Mouse (Mus musculus) lung, embryonic 14.5 days (tissue): Measurements from ENCODE around the gene Ciita. TPM values are rescaled to one million over a fixed set of nuclear protein-coding genes. Genes with fewer than 3 reads are reported as not detected.

Source experiments
- ATAC-seq: fragments of 200-750 bp; cut with Nextera tagmentation; 2 replicates; pipeline ENCODE4 v1.8.0; 2017; ENCODE audit warnings: mild to moderate bottlenecking, moderate TSS enrichment, moderate library complexity; ENCODE audit not compliant: insufficient read depth
- DNase-seq: peaks from one replicate; pipeline ENCODE4 v3.0.0-alpha.2; 2015
- H3K27ac ChIP-seq: fragments of 300-500 bp; sonication (generic); 2 replicates; pipeline ENCODE4 v1.5.1; 2014; ENCODE audit warnings: low read depth, mild to moderate bottlenecking, moderate library complexity
- H3K27me3 ChIP-seq: fragments of 300-500 bp; sonication (generic); 2 replicates; pipeline ENCODE4 v1.6.1; 2014; ENCODE audit warnings: low read length, control low read depth; ENCODE audit not compliant: insufficient read depth
- H3K36me3 ChIP-seq: fragments of 300-500 bp; sonication (generic); 2 replicates; pipeline ENCODE4 v1.6.1; 2014; ENCODE audit warnings: control low read depth; ENCODE audit not compliant: insufficient read depth
- H3K4me1 ChIP-seq: fragments of 300-500 bp; sonication (generic); 2 replicates; pipeline ENCODE4 v1.6.1; 2014; ENCODE audit warnings: antibody characterized with exemption, control low read depth; ENCODE audit not compliant: insufficient read depth
- H3K4me2 ChIP-seq: fragments of 300-500 bp; sonication (generic); 2 replicates; pipeline ENCODE4 v1.6.1; 2014; ENCODE audit warnings: mild to moderate bottlenecking
- H3K4me3 ChIP-seq: fragments of 300-500 bp; sonication (generic); 2 replicates; pipeline ENCODE4 v1.5.1; 2014; ENCODE audit warnings: low read depth, low read length
- H3K9ac ChIP-seq: fragments of 300-500 bp; sonication (generic); 2 replicates; pipeline ENCODE4 v1.6.1; 2014
- H3K9me3 ChIP-seq: fragments of 300-500 bp; sonication (generic); 2 replicates; pipeline ENCODE4 v1.6.1; 2016; ENCODE audit warnings: low read depth, low read length, control low read depth
- CTCF ChIP-seq: IDR thresholded peaks from 2 replicates; pipeline ENCODE4 v1.5.1; 2016; ENCODE audit warnings: antibody characterized with exemption, low read depth
- WGBS: fragments of 180-500 bp; shearing (Covaris S2); extraction: QIAGEN DNeasy Blood & Tissue Kit; methylation state at CpG from one replicate; pipeline ENCODE4 v1.1.7; 2014; 5-methylcytosine and 5-hydroxymethylcytosine counted together
- polyA plus RNA-seq: library from polyadenylated mRNA; unstranded; fragments of >200 nt; fragmentation: Nextera tagmentation; extraction: Ambion mirVana; gene quantifications from 2 replicates; pipeline ENCODE4 v1.2.1, GENCODE M21; 2014

The Ciita gene
- polyA plus RNA-seq, 1 experiment from 2014 or later, result 0.25 TPM

- Histone ChIP-seq H3K27me3 (no peaks in the 10 kb centered on the region), H3K4me1 (no peaks in the 10 kb centered on the region), H3K36me3 (no peaks in the 10 kb centered on the region), H3K9me3 (no peaks in the 10 kb centered on the region), H3K27ac (no peak overlapping the region), H3K4me3 (no peak overlapping the region), H3K4me2 (no peak overlapping the region), H3K9ac (no peak overlapping the region)
- ATAC-seq (no peak), DNase-seq (no peak)
- TF ChIP-seq CTCF, result no peak
- WGBS, result 79% methylated on average over 12 of the region's 12 CpGs
These were observed 36.2 kb downstream of the Ciita start for GRCm38 (mm10) chr16:10515953-10516572.

GRCm38 (mm10) chr16:10518030-10518429 lies 38.2 kb downstream of the Ciita start:
- Histone ChIP-seq H3K4me2 (no peak overlapping the region), H3K9me3 (no peaks in the 10 kb centered on the region), H3K27me3 (no peaks in the 10 kb centered on the region), H3K4me3 (no peak overlapping the region), H3K9ac (no peak overlapping the region), H3K4me1 (no peaks in the 10 kb centered on the region), H3K36me3 (no peaks in the 10 kb centered on the region), H3K27ac (no peak overlapping the region)
- DNase-seq (no peak), ATAC-seq (no peak)
- 41% methylated on average over 5 of the region's 5 CpGs for WGBS
- TF ChIP-seq CTCF, result 0 out of 2 replicates have a peak, but pooled peaks have one; percentile 5

- ATAC-seq (peak; percentile 86), DNase-seq (peak; percentile 97)
- H3K27ac ChIP-seq, result no peak overlapping the region
- H3K4me3 ChIP-seq, result no peak overlapping the region
- H3K36me3 ChIP-seq, result no peaks in the 10 kb centered on the region
- H3K4me1 ChIP-seq, result no peaks in the 10 kb centered on the region
- no peak overlapping the region for H3K9ac ChIP-seq
- TF ChIP-seq CTCF, result peak; percentile 85
- H3K9me3 ChIP-seq, result no peaks in the 10 kb centered on the region
- no peaks in the 10 kb centered on the region for H3K27me3 ChIP-seq
- WGBS, result 42% methylated on average over 2 of the region's 2 CpGs
- no peak overlapping the region for H3K4me2 ChIP-seq
These were observed 41.2 kb downstream of the Ciita start for GRCm38 (mm10) chr16:10520908-10521614.

- Histone ChIP-seq H3K4me1 (no peaks in the 10 kb centered on the region), H3K27me3 (no peaks in the 10 kb centered on the region), H3K36me3 (no peaks in the 10 kb centered on the region), H3K9me3 (no peaks in the 10 kb centered on the region), H3K27ac (no peak overlapping the region), H3K4me3 (no peak overlapping the region), H3K9ac (no peak overlapping the region), H3K4me2 (no peak overlapping the region)
- DNase-seq (peak; percentile 82), ATAC-seq (0 out of 2 replicates have a peak, but pooled peaks have one; percentile 22)
- peak; percentile 77 for TF ChIP-seq CTCF
- WGBS, result 84% methylated on average over 1 of the region's 1 CpGs
These were observed 43.0 kb downstream of the Ciita start for GRCm38 (mm10) chr16:10522811-10523210.

GRCm38 (mm10) chr16:10523650-10524049 lies 43.8 kb downstream of the Ciita start:
- no peak for ATAC-seq
- Histone ChIP-seq H3K4me1 (no peaks in the 10 kb centered on the region), H3K27ac (no peak overlapping the region), H3K9me3 (no peaks in the 10 kb centered on the region), H3K27me3 (no peaks in the 10 kb centered on the region), H3K4me2 (no peak overlapping the region), H3K4me3 (no peak overlapping the region), H3K9ac (no peak overlapping the region), H3K36me3 (no peaks in the 10 kb centered on the region)
- no peak for DNase-seq
- WGBS, result 78% methylated on average over 8 of the region's 8 CpGs
- TF ChIP-seq CTCF, result no peak

- Histone ChIP-seq H3K27me3 (no peaks in the 10 kb centered on the region), H3K9me3 (no peaks in the 10 kb centered on the region), H3K27ac (no peak overlapping the region), H3K4me2 (no peak overlapping the region), H3K36me3 (peaks cover 5% of the 10 kb centered on the region; the same call in 1 of the 2 replicates), H3K9ac (no peak overlapping the region), H3K4me3 (no peak overlapping the region), H3K4me1 (no peaks in the 10 kb centered on the region)
- ATAC-seq (no peak), DNase-seq (no peak)
- no peak for TF ChIP-seq CTCF
- 79% methylated on average over 4 of the region's 4 CpGs for WGBS
These were observed 45.2 kb downstream of the Ciita start for GRCm38 (mm10) chr16:10524866-10525609.

- 47% methylated on average over 2 of the region's 2 CpGs for WGBS
- no peak for TF ChIP-seq CTCF
- no peaks in the 10 kb centered on the region for H3K4me1 ChIP-seq
- no peak overlapping the region for H3K4me2 ChIP-seq
- H3K27me3 ChIP-seq, result no peaks in the 10 kb centered on the region
- no peak overlapping the region for H3K4me3 ChIP-seq
- peaks cover 10% of the 10 kb centered on the region; the same call in 1 of the 2 replicates for H3K36me3 ChIP-seq
- DNase-seq (no peak), ATAC-seq (no peak)
- H3K9ac ChIP-seq, result no peak overlapping the region
- no peak overlapping the region for H3K27ac ChIP-seq
- no peaks in the 10 kb centered on the region for H3K9me3 ChIP-seq
These were observed 45.7 kb downstream of the Ciita start for GRCm38 (mm10) chr16:10525610-10525980.
